Mouse (Mus musculus) naive thymus-derived CD4-positive, alpha-beta T cell, adult 2 months (primary cell): Measurements from ENCODE around the gene Lingo2.
"Not testable (repeated sequence)": the region's sequence is repeated elsewhere in the genome, so short reads cannot be mapped to it uniquely, and the experiment has no call there.

Source experiments
- DNase-seq: peaks from one replicate; pipeline ENCODE4 v3.0.0-alpha.2; 2011; ENCODE audit warnings: low read depth

The Lingo2 gene

GRCm38 (mm10) chr4:35845140-35845539 is 1106.4 kb downstream of the Lingo2 start:
- no peak for DNase-seq

- no peak for DNase-seq
Observed at GRCm38 (mm10) chr4:35844518-35844917, 1107.0 kb downstream of the Lingo2 start.

DNA sequence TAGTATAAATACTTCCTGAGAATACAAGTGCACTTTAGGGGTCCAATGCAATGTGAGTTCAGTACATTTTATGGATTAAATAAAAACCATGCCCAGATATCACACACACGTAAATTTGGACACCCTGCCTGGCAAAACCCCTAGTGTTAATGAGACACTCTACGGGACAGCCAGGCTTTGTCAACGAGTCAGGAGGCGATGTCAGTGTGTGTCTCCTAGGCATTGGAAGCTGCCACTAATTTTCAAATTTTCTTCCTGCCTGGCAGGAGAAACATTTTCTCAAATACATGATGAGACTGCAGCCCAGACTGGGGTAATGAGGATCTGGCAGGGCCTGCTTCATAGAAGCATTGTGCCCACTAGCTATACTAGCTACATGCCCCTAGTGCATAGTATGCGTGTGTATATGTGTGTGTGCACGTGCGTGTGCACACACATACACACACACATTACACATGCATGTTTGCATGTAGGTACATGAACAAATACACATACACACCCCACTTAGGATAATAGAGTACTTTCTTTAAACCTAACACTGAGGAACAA is 1128.2 kb downstream of the Lingo2 start:
- DNase-seq, result no peak

DNA sequence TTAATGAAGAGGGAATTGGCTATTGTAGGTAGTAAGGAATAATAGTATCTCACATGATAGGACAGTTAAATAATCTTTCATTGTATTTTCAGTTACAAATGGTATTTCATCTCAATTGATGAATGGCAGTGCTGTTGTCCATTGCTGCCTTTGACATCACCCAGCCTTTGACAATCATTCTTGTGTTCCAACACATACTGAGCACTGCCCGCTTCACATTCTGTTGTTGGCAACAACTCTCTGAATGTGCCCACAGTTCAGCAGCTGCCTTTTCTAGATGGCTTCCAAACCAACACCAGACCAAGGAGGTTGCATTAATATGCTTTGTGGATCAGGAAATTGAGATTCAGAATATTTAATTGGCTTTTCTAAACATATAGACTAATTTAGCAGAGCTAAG is 1130.8 kb downstream of the Lingo2 start:
- no peak for DNase-seq

GRCm38 (mm10) chr4:35814698-35815097 is 1136.8 kb downstream of the Lingo2 start:
- DNase-seq, result no peak

GRCm38 (mm10) chr4:35807497-35808210 is 1143.9 kb downstream of the Lingo2 start:
- DNase-seq, result no peak

- DNase-seq, result no peak
Observed at GRCm38 (mm10) chr4:35806881-35807464, 1144.6 kb downstream of the Lingo2 start.

GRCm38 (mm10) chr4:35784255-35784921 is 1167.2 kb downstream of the Lingo2 start:
- no peak for DNase-seq

GRCm38 (mm10) chr4:35770810-35771209 is 1180.7 kb downstream of the Lingo2 start:
- no peak for DNase-seq

GRCm38 (mm10) chr4:35766905-35767304 is 1184.6 kb downstream of the Lingo2 start:
- no peak for DNase-seq

- no peak for DNase-seq
Observed at GRCm38 (mm10) chr4:35761181-35761580, 1190.4 kb downstream of the Lingo2 start.

DNA sequence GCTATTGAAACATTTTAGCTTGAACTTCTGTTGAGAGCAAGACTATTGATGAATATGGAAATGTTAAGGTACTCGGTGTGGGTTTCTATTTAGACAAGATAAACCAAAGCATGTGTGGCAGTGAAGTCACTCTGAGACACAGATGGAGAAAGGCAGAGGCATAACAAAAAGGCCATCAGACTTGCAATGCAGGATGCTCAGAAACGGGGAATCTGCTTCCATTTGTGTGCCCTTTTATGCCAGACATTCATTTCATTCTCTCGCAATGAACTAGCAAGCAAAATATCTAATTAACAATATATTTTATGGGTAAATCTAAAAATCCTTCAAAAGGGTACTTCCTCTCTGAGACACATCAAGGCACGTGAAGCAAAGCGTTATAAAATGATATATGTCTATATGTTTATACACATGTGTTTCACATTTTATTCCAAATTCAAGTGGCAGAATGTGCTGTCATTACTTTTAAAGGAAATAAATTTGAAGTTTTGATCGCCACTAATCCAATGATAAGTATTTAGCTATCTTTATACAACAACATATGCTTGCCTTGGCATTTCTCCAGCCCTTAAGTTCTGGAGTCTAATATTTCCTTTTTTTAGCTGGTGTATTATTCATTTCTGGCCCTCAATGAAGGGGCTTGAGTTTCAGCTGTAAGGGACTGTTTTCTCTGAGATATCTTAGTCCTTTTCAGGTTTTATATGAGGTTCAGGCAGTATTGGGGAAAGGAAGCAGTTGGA is 1199.3 kb downstream of the Lingo2 start:
- no peak for DNase-seq

GRCm38 (mm10) chr4:35746693-35747092 is 1204.9 kb downstream of the Lingo2 start:
- no peak for DNase-seq

DNA sequence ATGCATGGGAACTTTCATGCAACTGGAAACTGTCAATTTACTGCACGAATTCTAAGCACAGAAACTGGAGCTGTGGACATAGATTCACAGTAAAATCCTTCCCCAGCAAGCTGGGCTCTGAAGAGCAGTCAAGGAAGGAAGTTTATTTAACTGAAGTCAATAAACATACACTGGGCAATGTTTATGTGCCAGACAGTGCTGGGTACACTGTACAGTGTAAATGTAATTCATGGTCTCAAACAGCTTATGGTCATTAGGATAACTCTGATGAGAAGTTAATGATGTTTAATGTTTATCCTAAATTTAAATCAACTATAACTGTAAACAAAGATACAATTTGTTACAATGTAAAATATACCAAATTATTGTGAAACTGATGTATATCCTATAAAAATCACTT is 1226.8 kb downstream of the Lingo2 start:
- DNase-seq, result no peak

- DNase-seq, result no peak
Observed at GRCm38 (mm10) chr4:35704126-35704525, 1247.4 kb downstream of the Lingo2 start.

DNA sequence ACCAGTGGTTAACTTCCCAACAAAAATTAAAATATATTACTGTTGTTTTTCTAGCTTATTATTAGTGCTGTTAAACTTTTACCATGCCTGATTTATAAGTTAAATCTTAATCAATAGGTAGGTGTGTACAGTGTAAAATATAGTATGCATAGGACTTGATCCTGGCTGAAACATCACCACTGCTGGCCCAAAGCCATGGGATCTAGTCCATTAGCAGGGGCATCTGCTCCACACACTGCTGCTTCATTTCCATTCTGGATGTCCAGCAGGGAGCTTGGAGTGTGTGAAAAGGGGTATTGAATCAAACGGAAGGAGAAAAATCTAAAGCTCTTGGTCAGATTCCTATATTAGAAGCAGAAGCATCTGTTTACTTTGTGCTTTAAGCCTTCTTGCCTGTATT is 1248.9 kb downstream of the Lingo2 start:
- DNase-seq, result no peak

GRCm38 (mm10) chr4:35695137-35695522 is 1256.4 kb downstream of the Lingo2 start:
- no peak for DNase-seq

DNA sequence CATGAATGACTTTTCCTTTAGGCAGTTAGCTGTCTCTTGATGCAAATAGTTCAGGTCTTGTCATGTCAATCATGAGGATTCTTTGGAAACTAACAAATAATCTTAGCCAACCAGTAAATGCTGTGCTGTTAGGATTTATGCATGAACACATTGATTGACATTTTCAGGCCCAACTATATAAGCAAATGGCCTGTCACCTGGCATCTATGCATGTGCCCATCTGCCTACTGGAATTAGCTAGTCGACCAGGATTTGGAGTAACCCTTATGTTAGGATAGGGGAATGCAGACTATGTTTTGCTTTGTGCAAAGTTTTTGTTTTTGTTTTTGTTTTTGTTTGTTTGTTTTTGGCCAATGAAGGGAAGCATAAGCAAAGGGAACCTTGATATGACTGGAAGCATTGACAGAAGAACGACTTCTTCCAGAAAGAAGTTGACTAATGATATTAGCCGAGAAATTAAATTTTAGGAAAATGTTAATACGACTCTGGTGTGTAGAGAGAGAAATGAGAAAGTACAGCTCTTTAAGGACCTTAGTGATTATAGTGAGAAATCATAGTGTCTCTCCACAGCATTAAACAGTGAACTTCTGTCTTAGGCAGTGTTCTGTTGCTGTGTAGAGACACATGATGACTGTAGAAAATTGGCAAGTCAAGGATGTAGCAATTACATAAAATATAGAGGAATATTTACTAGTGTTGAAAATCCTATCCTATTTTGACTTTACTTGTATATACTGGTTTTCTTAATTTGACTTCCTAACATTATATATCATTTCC is 1257.0 kb downstream of the Lingo2 start:
- no peak for DNase-seq

GRCm38 (mm10) chr4:35690521-35690920 is 1261.0 kb downstream of the Lingo2 start:
- no peak for DNase-seq

DNA sequence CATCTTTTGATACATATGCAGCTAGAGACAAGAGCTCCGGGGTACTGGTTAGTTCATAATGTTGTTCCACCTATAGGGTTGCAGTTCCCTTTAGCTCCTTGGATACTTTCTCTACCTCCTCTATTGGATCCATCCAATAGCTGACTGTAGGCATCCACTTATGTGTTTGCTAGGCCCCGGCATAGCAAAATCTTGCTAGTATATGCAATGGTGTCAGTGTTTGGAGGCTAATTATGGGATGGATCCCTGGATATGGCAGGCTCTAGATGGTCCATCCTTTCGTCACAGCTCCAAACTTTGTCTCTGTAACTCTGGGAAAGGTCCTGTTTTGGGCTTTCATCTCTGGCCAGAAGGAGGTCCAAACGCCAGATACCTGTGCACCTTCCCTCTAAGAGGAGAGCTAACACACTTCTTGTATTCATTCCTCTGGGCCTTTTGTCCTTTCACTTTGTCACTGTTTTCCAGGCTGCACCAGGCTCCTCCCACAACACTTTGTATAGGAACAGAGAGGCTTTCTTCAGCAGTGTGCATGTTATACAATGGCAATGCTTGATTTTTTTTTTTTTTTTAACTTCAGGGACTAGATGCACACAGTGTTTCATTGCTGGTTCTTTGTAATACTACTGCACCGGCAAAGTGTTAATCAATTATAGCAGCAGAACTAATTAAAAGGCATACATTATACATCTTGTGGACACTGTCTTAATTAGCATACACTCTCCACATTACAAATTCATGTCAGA is 1262.9 kb downstream of the Lingo2 start:
- DNase-seq, result not testable (repeated sequence)
